Mouse (Mus musculus) spleen, adult 2 months (tissue): Measurements from ENCODE around the gene Tgfbr2. TPM values are rescaled to one million over a fixed set of nuclear protein-coding genes. Genes with fewer than 3 reads are reported as not detected.

ENCODE experiments used
- DNase-seq, 2 experiments: peaks; one replicate each; pipeline versions ENCODE4 v3.0.0 to v3.0.0-alpha.2; 2012 to 2021; ENCODE audit warnings: low spot score in 2 of 2, low read depth in 1 of 2
- H3K27ac ChIP-seq: fragments of 200-500 bp; 2 replicates; pipeline ENCODE4 v1.5.1; 2012; ENCODE audit warnings: low read length, inconsistent platforms; ENCODE audit not compliant: insufficient read depth
- H3K27me3 ChIP-seq: fragments of 200-500 bp; 2 replicates; pipeline ENCODE4 v1.6.1; 2012; ENCODE audit warnings: mild to moderate bottlenecking, moderate library complexity, low read length, inconsistent platforms; ENCODE audit not compliant: control insufficient read depth, insufficient read depth
- H3K36me3 ChIP-seq: fragments of 200-500 bp; 2 replicates; pipeline ENCODE4 v1.6.1; 2012; ENCODE audit warnings: mild to moderate bottlenecking, low read length, inconsistent platforms; ENCODE audit not compliant: control insufficient read depth, insufficient read depth
- H3K4me1 ChIP-seq: fragments of 200-500 bp; 2 replicates; pipeline ENCODE4 v1.6.1; 2011; ENCODE audit warnings: inconsistent platforms; ENCODE audit not compliant: control insufficient read depth, insufficient read depth, insufficient read length
- H3K4me3 ChIP-seq: fragments of 200-500 bp; 2 replicates; pipeline ENCODE4 v1.5.1; 2011; ENCODE audit warnings: mild to moderate bottlenecking, inconsistent platforms; ENCODE audit not compliant: insufficient read depth, insufficient read length; ENCODE audit errors: extremely low read depth
- CTCF ChIP-seq: fragments of 200-500 bp; IDR thresholded peaks from 2 replicates; pipeline ENCODE4 v1.5.1; 2011; ENCODE audit warnings: mild to moderate bottlenecking, inconsistent platforms; ENCODE audit not compliant: insufficient read depth, insufficient read length, insufficient replicate concordance; ENCODE audit errors: extremely low read depth
- POLR2A ChIP-seq: fragments of 200-500 bp; IDR thresholded peaks from 2 replicates; pipeline ENCODE4 v1.6.1; 2011; ENCODE audit warnings: low read depth, low read length, inconsistent platforms
- WGBS: fragments of 180-500 bp; shearing (Covaris S2); methylation state at CpG from one replicate; pipeline ENCODE4 v1.1.7; 2018; 5-methylcytosine and 5-hydroxymethylcytosine counted together
- polyA plus RNA-seq: library from polyadenylated mRNA; depleted of rRNA; stranded (reverse); fragments of >200 nt; gene quantifications from 2 replicates; pipeline ENCODE4 v1.2.3, GENCODE M21; 2012

Tgfbr2 gene
- polyA plus RNA-seq, 1 experiment, result 57.1 TPM

- peak overlapping the region; percentile 31; the same call in 1 of the 2 replicates for H3K4me3 ChIP-seq
Measured at GRCm38 (mm10) chr9:116212069-116212468, 36.9 kb upstream of the Tgfbr2 start.

GRCm38 (mm10) chr9:116208169-116208904, 33.2 kb upstream of the Tgfbr2 start:
- no peaks in the 10 kb centered on the region for H3K27me3 ChIP-seq
- H3K27ac ChIP-seq, result no peak overlapping the region
- peaks cover 9% of the 10 kb centered on the region for H3K4me1 ChIP-seq
- H3K4me3 ChIP-seq, result no peak overlapping the region
- no peak for DNase-seq
- TF ChIP-seq CTCF, result no peak
- TF ChIP-seq POLR2A, result no peak
- WGBS, result 86% methylated on average over 16 of the region's 16 CpGs
- no peaks in the 10 kb centered on the region for H3K36me3 ChIP-seq

More at GRCm38 (mm10) chr9:116212069-116212468, 36.9 kb upstream of the Tgfbr2 start:
- Histone ChIP-seq H3K27me3 (no peaks in the 10 kb centered on the region), H3K4me1 (peaks cover 28% of the 10 kb centered on the region; the same call in 1 of the 2 replicates), H3K27ac (no peak overlapping the region), H3K36me3 (no peaks in the 10 kb centered on the region)
- WGBS, result 59% methylated on average over 12 of the region's 12 CpGs
- no peak for TF ChIP-seq CTCF
- TF ChIP-seq POLR2A, result no peak
- DNase-seq, result no peak

GRCm38 (mm10) chr9:116206901-116207300, 31.7 kb upstream of the Tgfbr2 start:
- no peak overlapping the region for H3K4me3 ChIP-seq
- DNase-seq, result no peak
- H3K36me3 ChIP-seq, result no peaks in the 10 kb centered on the region
- no peak for TF ChIP-seq POLR2A
- no peak for TF ChIP-seq CTCF
- no peak overlapping the region for H3K27ac ChIP-seq
- no peaks in the 10 kb centered on the region for H3K27me3 ChIP-seq
- peaks cover 3% of the 10 kb centered on the region; the same call in 1 of the 2 replicates for H3K4me1 ChIP-seq
- 80% methylated on average over 2 of the region's 2 CpGs for WGBS

GRCm38 (mm10) chr9:116203675-116204074, 28.5 kb upstream of the Tgfbr2 start:
- DNase-seq, result no peak
- peaks cover 7% of the 10 kb centered on the region for H3K4me1 ChIP-seq
- no peaks in the 10 kb centered on the region for H3K27me3 ChIP-seq
- no peak overlapping the region for H3K27ac ChIP-seq
- TF ChIP-seq CTCF (no peak), POLR2A (no peak)
- H3K36me3 ChIP-seq, result no peaks in the 10 kb centered on the region
- H3K4me3 ChIP-seq, result no peak overlapping the region
- 76% methylated on average over 1 of the region's 1 CpGs for WGBS

- Histone ChIP-seq H3K36me3 (no peaks in the 10 kb centered on the region), H3K27ac (peak overlapping the region; percentile 38; the same call in 1 of the 2 replicates), H3K4me1 (peaks cover 9% of the 10 kb centered on the region), H3K27me3 (no peaks in the 10 kb centered on the region), H3K4me3 (no peak overlapping the region)
- DNase-seq, result no peak
- TF ChIP-seq POLR2A (no peak), CTCF (no peak)
- WGBS, result 85% methylated on average over 9 of the region's 9 CpGs
Measured at GRCm38 (mm10) chr9:116199127-116199526, 24.0 kb upstream of the Tgfbr2 start.

GRCm38 (mm10) chr9:116198488-116198887, 23.3 kb upstream of the Tgfbr2 start:
- peak overlapping the region; percentile 71 for H3K27ac ChIP-seq
- DNase-seq, result no peak
- no peaks in the 10 kb centered on the region for H3K36me3 ChIP-seq
- WGBS, result 54% methylated on average over 9 of the region's 9 CpGs
- TF ChIP-seq POLR2A (no peak), CTCF (no peak)
- peak overlapping the region; percentile 32; the same call in 1 of the 2 replicates for H3K4me3 ChIP-seq
- no peaks in the 10 kb centered on the region for H3K27me3 ChIP-seq
- H3K4me1 ChIP-seq, result peaks cover 7% of the 10 kb centered on the region; the same call in 1 of the 2 replicates
